Mouse (Mus musculus) E14TG2a.4 (cell line): ENCODE measurements around the gene Ak1.

Experiments used
- CTCF ChIP-seq: conservative IDR thresholded peaks from 2 replicates; pipeline ENCODE4 v1.5.1; 2014; ENCODE audit warnings: low read length
- NANOG ChIP-seq: IDR thresholded peaks from 2 replicates; pipeline ENCODE4 v1.6.1; 2014; ENCODE audit warnings: borderline replicate concordance, low read length, mixed read lengths
- POU5F1 ChIP-seq: IDR thresholded peaks from 2 replicates; pipeline ENCODE4 v1.6.1; 2014; ENCODE audit warnings: low read length, borderline replicate concordance

GRCm38 (mm10) chr2:32645647-32646046, 24.1 kb downstream of the Ak1 start:
- TF ChIP-seq CTCF: no peak
- TF ChIP-seq POU5F1: no peak
- TF ChIP-seq NANOG: no peak
